In the genomic region with DNA sequence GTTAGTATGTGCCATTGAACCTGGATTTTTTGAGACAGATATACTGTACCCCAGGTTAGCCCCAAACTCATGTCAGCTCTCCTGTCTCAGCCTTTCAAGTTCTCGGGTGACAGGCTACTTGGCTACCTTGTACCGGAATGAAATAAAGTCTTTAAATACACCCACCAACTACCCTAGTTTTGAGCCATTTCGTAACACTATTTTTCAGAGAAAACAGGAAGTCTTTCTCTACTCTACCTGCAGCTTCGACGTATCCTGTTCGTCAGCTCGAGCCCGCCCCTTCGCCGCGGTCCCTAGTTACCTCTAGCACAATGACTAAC, we compare ENCODE assay signal across 8 mouse cellular contexts. TPM values are rescaled to one million over a fixed set of nuclear protein-coding genes. Genes with fewer than 3 reads are reported as not detected.
A peak's percentile ranks its signal among the peaks of the same experiment; 100 is the strongest.
DNase-seq lines count a peak whose midpoint lies in the region; ATAC-seq and TF ChIP-seq lines count a peak whose summit lies in the region.

No protein-coding gene starts in this region.

- no peaks in the 10 kb centered on the region for H3K27me3 ChIP-seq in heart, embryonic 11.5 days (ENCODE audit: control insufficient read depth, insufficient read depth, low read length)
- no peaks in the 10 kb centered on the region for H3K27me3 ChIP-seq in CH12.LX (replicated peaks)
- no peaks in the 10 kb centered on the region for H3K27me3 ChIP-seq in forebrain, embryonic 16.5 days (replicated peaks; ENCODE audit: control insufficient read depth, insufficient read depth, low read length)
- H3K27me3 ChIP-seq in liver, postnatal 0 days (ENCODE audit: insufficient read depth, low read length): no peaks in the 10 kb centered on the region

- ATAC-seq in heart, embryonic 11.5 days (replicated peaks; ENCODE audit: insufficient number of reproducible peaks, low FRiP score, low TSS enrichment): no peak
- no peak for ATAC-seq in forebrain, embryonic 16.5 days
- no peak for ATAC-seq in liver, postnatal 0 days

- H3K4me3 ChIP-seq in heart, embryonic 11.5 days (ENCODE audit: low read depth, low read length): peak overlapping the region; percentile 100
- peak overlapping the region; percentile 65 to 98 (median 69) for H3K4me3 ChIP-seq in CH12.LX (replicated peaks in 1 of 3; ENCODE audit: low read depth in 2 of 3, low read length in 2 of 3, poor library complexity in 1 of 3)
- peak overlapping the region; percentile 96 for H3K4me3 ChIP-seq in forebrain, embryonic 16.5 days (replicated peaks; ENCODE audit: low read length)
- peak overlapping the region; percentile 85 for H3K4me3 ChIP-seq in liver, postnatal 0 days (ENCODE audit: low read depth, low read length)

- H3K4me2 ChIP-seq in heart, embryonic 11.5 days: peak overlapping the region; percentile 60
- peak overlapping the region; percentile 67 for H3K4me2 ChIP-seq in CH12.LX (ENCODE audit: insufficient read depth, low read depth, poor library complexity, severe bottlenecking)
- peak overlapping the region; percentile 55 for H3K4me2 ChIP-seq in forebrain, embryonic 16.5 days (ENCODE audit: low read length)
- peak overlapping the region; percentile 71 for H3K4me2 ChIP-seq in liver, postnatal 0 days (ENCODE audit: low read depth, low read length)

- no peak for TF ChIP-seq EP300 in CH12.LX (IDR thresholded peaks at IDR 0.05; ENCODE audit: low read length)
- peak; percentile 86 for TF ChIP-seq EP300 in liver, postnatal 0 days (IDR thresholded peaks at IDR 0.05; ENCODE audit: low read depth)

- peak overlapping the region; percentile 99 for H3K27ac ChIP-seq in heart, embryonic 11.5 days (ENCODE audit: low read depth, low read length)
- H3K27ac ChIP-seq in CH12.LX (ENCODE audit: insufficient read depth, low read depth): 0 out of 2 replicates have a peak overlapping the region, but pooled peaks have one; percentile 2
- peak overlapping the region; percentile 61 for H3K27ac ChIP-seq in forebrain, embryonic 16.5 days (ENCODE audit: low read length)
- peak overlapping the region; percentile 99 for H3K27ac ChIP-seq in liver, postnatal 0 days (ENCODE audit: low read depth)

- H3K9me3 ChIP-seq in heart, embryonic 11.5 days (replicated peaks; ENCODE audit: control insufficient read depth, low read length): no peaks in the 10 kb centered on the region
- no peaks in the 10 kb centered on the region for H3K9me3 ChIP-seq in CH12.LX (replicated peaks; ENCODE audit: low read length)
- H3K9me3 ChIP-seq in forebrain, embryonic 16.5 days (ENCODE audit: control insufficient read depth, low read length): no peaks in the 10 kb centered on the region
- no peaks in the 10 kb centered on the region for H3K9me3 ChIP-seq in liver, postnatal 0 days (ENCODE audit: low read length)

- no peak for DNase-seq in heart, adult 11 months
- no peak for DNase-seq in CH12.LX (ENCODE audit: extremely low read depth)
- DNase-seq in liver, postnatal 0 days: no peak
- no peak for DNase-seq in layer of hippocampus, adult 18-20 months (ENCODE audit: low spot score in 2 of 2)
- DNase-seq in thymus, postnatal 0 days (ENCODE audit: low spot score): no peak
- no peak for DNase-seq in T-cell, adult 2 months (ENCODE audit: low spot score)

- H3K4me1 ChIP-seq in heart, embryonic 11.5 days (ENCODE audit: control insufficient read depth, insufficient read depth, low read length): peaks cover 8% of the 10 kb centered on the region
- peaks cover 5 to 57% of the 10 kb centered on the region in 2 experiments for H3K4me1 ChIP-seq in CH12.LX (ENCODE audit: control insufficient read depth in 1 of 2, insufficient read depth in 2 of 2)
- peaks cover 27% of the 10 kb centered on the region for H3K4me1 ChIP-seq in forebrain, embryonic 16.5 days (replicated peaks; ENCODE audit: control insufficient read depth, insufficient read depth, low read length)
- peaks cover 27% of the 10 kb centered on the region for H3K4me1 ChIP-seq in liver, postnatal 0 days (ENCODE audit: insufficient read depth)

- no peak for TF ChIP-seq CTCF in CH12.LX (conservative IDR thresholded peaks at IDR 0.05 in 1 of 2, IDR thresholded peaks at IDR 0.05 in 1 of 2; ENCODE audit: low read depth in 2 of 2, low read length in 2 of 2)
- no peak for TF ChIP-seq CTCF in liver, postnatal 0 days (IDR thresholded peaks at IDR 0.05; ENCODE audit: low read depth)

- H3K9ac ChIP-seq in heart, embryonic 11.5 days (ENCODE audit: low read depth, low read length): peak overlapping the region; percentile 100
- H3K9ac ChIP-seq in CH12.LX (ENCODE audit: insufficient read depth, low read depth): peak overlapping the region; percentile 66
- H3K9ac ChIP-seq in forebrain, embryonic 16.5 days (replicated peaks; ENCODE audit: low read depth, low read length): peak overlapping the region; percentile 36; the same call in 1 of the 2 replicates
- peak overlapping the region; percentile 47 for H3K9ac ChIP-seq in liver, postnatal 0 days (replicated peaks)

- TF ChIP-seq POLR2A in CH12.LX (IDR thresholded peaks at IDR 0.05; ENCODE audit: low read depth, low read length): no peak; the same call in 1 of the 2 replicates

- WGBS in heart, embryonic 11.5 days (ENCODE audit: insufficient replicate concordance): under 1% methylated on average over 11 of the region's 11 CpGs
- 2% methylated on average over 11 of the region's 11 CpGs for WGBS in forebrain, embryonic 16.5 days
- under 1% methylated on average over 11 of the region's 11 CpGs for WGBS in liver, postnatal 0 days (ENCODE audit: insufficient replicate concordance)

- in situ Hi-C loops in CH12.LX (cut with MboI; ENCODE audit: low pct_ligation_motif_present, low pct_unique_long_range_greater_than_20kb, low sequenced_read_pairs): no loop called here

- TF ChIP-seq RAD21 in CH12.LX (IDR thresholded peaks at IDR 0.05; ENCODE audit: low read depth, low read length): no peak

- peaks cover 24% of the 10 kb centered on the region for H3K36me3 ChIP-seq in heart, embryonic 11.5 days (ENCODE audit: control insufficient read depth, insufficient read depth, low read length)
- H3K36me3 ChIP-seq in CH12.LX (replicated peaks in 1 of 2; ENCODE audit: control insufficient read depth in 1 of 2, insufficient read depth in 1 of 2, low read length in 1 of 2): peaks cover 27 to 55% of the 10 kb centered on the region in 2 experiments
- H3K36me3 ChIP-seq in forebrain, embryonic 16.5 days (ENCODE audit: control insufficient read depth, insufficient read depth): peaks cover 19% of the 10 kb centered on the region
- H3K36me3 ChIP-seq in liver, postnatal 0 days (replicated peaks; ENCODE audit: insufficient read depth, low read length): peaks cover 37% of the 10 kb centered on the region

- dilution Hi-C loops in CH12.LX (cut with MboI; ENCODE audit: extremely low pct_ligation_motif_present, extremely low pct_unique_long_range_greater_than_20kb, low sequenced_read_pairs): no loop called here

- H3K79me2 ChIP-seq in CH12.LX (replicated peaks; ENCODE audit: control insufficient read depth, extremely low read depth, insufficient read depth, poor library complexity, severe bottlenecking): peaks cover 37% of the 10 kb centered on the region

RNA-seq across cellular contexts. Expression of a gene that starts 0.4 kb away (rescaled TPM):
- 106 and 124 TPM in 2 replicates for polyA plus RNA-seq in heart, embryonic 11.5 days (2014; fragmentation: Nextera tagmentation; extraction: Ambion mirVana)
- 70.4 and 83.2 TPM in 2 replicates for total RNA-seq in CH12.LX (2012; rRNA removed)
- 54.5 and 64.7 TPM in 2 replicates for total RNA-seq in CH12.LX (2014; rRNA removed)
- 229 and 251 TPM in 2 replicates for polyA plus RNA-seq in CH12.LX (2012; ENCODE audit: insufficient read length, low read depth)
- polyA plus RNA-seq in forebrain, embryonic 16.5 days (2015; fragmentation: Nextera tagmentation; extraction: Ambion mirVana): 122 and 127 TPM in 2 replicates
- polyA plus RNA-seq in liver, postnatal 0 days (2015; fragmentation: Nextera tagmentation; extraction: Ambion mirVana): 34.6 and 35.7 TPM in 2 replicates
- total RNA-seq in layer of hippocampus, adult 18-20 months (2021): 100 to 1,000 TPM; 196 to 207 TPM
- polyA plus RNA-seq in thymus, postnatal 0 days (2015; fragmentation: Nextera tagmentation; extraction: Ambion mirVana): 104 and 126 TPM in 2 replicates

RNA-seq across cellular contexts. Expression of a gene that starts 21.1 kb away (rescaled TPM):
- polyA plus RNA-seq in heart, embryonic 11.5 days (2014; fragmentation: Nextera tagmentation; extraction: Ambion mirVana): 149 and 178 TPM in 2 replicates
- total RNA-seq in CH12.LX (2012; rRNA removed) (0.47 and 0.63 TPM in 2 replicates), CH12.LX (2014; rRNA removed) (0.32 and 0.92 TPM in 2 replicates)
- polyA plus RNA-seq in CH12.LX (2012; ENCODE audit: insufficient read length, low read depth): 1.2 and 2.0 TPM in 2 replicates
- 2.4 and 2.8 TPM in 2 replicates for polyA plus RNA-seq in forebrain, embryonic 16.5 days (2015; fragmentation: Nextera tagmentation; extraction: Ambion mirVana)
- polyA plus RNA-seq in liver, postnatal 0 days (2015; fragmentation: Nextera tagmentation; extraction: Ambion mirVana): 2.5 and 8.9 TPM in 2 replicates
- 10 to 100 TPM; 26.4 to 27.2 TPM for total RNA-seq in layer of hippocampus, adult 18-20 months (2021)
- polyA plus RNA-seq in thymus, postnatal 0 days (2015; fragmentation: Nextera tagmentation; extraction: Ambion mirVana): 4.2 and 6.3 TPM in 2 replicates

RNA-seq across cellular contexts. Expression of a gene that starts 22.1 kb away (rescaled TPM):
- polyA plus RNA-seq in heart, embryonic 11.5 days (2014; fragmentation: Nextera tagmentation; extraction: Ambion mirVana): 9.6 and 10.1 TPM in 2 replicates
- total RNA-seq in CH12.LX (2012; rRNA removed) (77.6 and 95.2 TPM in 2 replicates), CH12.LX (2014; rRNA removed) (55.5 and 56.7 TPM in 2 replicates)
- polyA plus RNA-seq in CH12.LX (2012; ENCODE audit: insufficient read length, low read depth): 119 and 127 TPM in 2 replicates
- polyA plus RNA-seq in forebrain, embryonic 16.5 days (2015; fragmentation: Nextera tagmentation; extraction: Ambion mirVana): 12.3 and 21.2 TPM in 2 replicates
- 5.6 and 5.7 TPM in 2 replicates for polyA plus RNA-seq in liver, postnatal 0 days (2015; fragmentation: Nextera tagmentation; extraction: Ambion mirVana)
- total RNA-seq in layer of hippocampus, adult 18-20 months (2021): 10 to 100 TPM; 82.2 to 89.6 TPM
- 49.6 and 57.3 TPM in 2 replicates for polyA plus RNA-seq in thymus, postnatal 0 days (2015; fragmentation: Nextera tagmentation; extraction: Ambion mirVana)

RNA-seq across cellular contexts. Expression of a gene that starts 28.3 kb away (rescaled TPM):
- 31.8 and 35.1 TPM in 2 replicates for polyA plus RNA-seq in heart, embryonic 11.5 days (2014; fragmentation: Nextera tagmentation; extraction: Ambion mirVana)
- total RNA-seq in CH12.LX (2012; rRNA removed): 42.9 and 43.0 TPM in 2 replicates
- total RNA-seq in CH12.LX (2014; rRNA removed): 23.5 and 24.9 TPM in 2 replicates
- polyA plus RNA-seq in CH12.LX (2012; ENCODE audit: insufficient read length, low read depth): 50.7 and 67.8 TPM in 2 replicates
- 96.1 and 96.5 TPM in 2 replicates for polyA plus RNA-seq in forebrain, embryonic 16.5 days (2015; fragmentation: Nextera tagmentation; extraction: Ambion mirVana)
- polyA plus RNA-seq in liver, postnatal 0 days (2015; fragmentation: Nextera tagmentation; extraction: Ambion mirVana): 10.0 and 11.1 TPM in 2 replicates
- total RNA-seq in layer of hippocampus, adult 18-20 months (2021): 10 to 100 TPM; 63.0 to 71.3 TPM
- polyA plus RNA-seq in thymus, postnatal 0 days (2015; fragmentation: Nextera tagmentation; extraction: Ambion mirVana): 54.0 and 54.2 TPM in 2 replicates

RNA-seq across cellular contexts. Expression of a gene that starts 36.1 kb away (rescaled TPM):
- 41.5 and 42.7 TPM in 2 replicates for polyA plus RNA-seq in heart, embryonic 11.5 days (2014; fragmentation: Nextera tagmentation; extraction: Ambion mirVana)
- total RNA-seq in CH12.LX (2012; rRNA removed) (16.9 and 22.0 TPM in 2 replicates), CH12.LX (2014; rRNA removed) (7.4 and 9.3 TPM in 2 replicates)
- polyA plus RNA-seq in CH12.LX (2012; ENCODE audit: insufficient read length, low read depth): 26.0 and 37.9 TPM in 2 replicates
- 48.8 and 60.8 TPM in 2 replicates for polyA plus RNA-seq in forebrain, embryonic 16.5 days (2015; fragmentation: Nextera tagmentation; extraction: Ambion mirVana)
- 90.7 and 93.5 TPM in 2 replicates for polyA plus RNA-seq in liver, postnatal 0 days (2015; fragmentation: Nextera tagmentation; extraction: Ambion mirVana)
- 10 to 100 TPM; 29.4 to 32.4 TPM for total RNA-seq in layer of hippocampus, adult 18-20 months (2021)
- polyA plus RNA-seq in thymus, postnatal 0 days (2015; fragmentation: Nextera tagmentation; extraction: Ambion mirVana): 195 and 206 TPM in 2 replicates

Comparison
In these comparisons a context has a peak if more than half of its experiments do, and no peak if none do; other contexts are left out.
1. H3K27ac ChIP-seq: peak in every context shown above with its lines; median percentile 99 in heart, embryonic 11.5 days; 99 in liver, postnatal 0 days; 61 in forebrain, embryonic 16.5 days; 2 in CH12.LX.
2. H3K9ac ChIP-seq: peak in every context shown above with its lines; median percentile 100 in heart, embryonic 11.5 days; 66 in CH12.LX; 47 in liver, postnatal 0 days; 36 in forebrain, embryonic 16.5 days.
3. RNA of a gene that starts 21.1 kb away (polyA plus RNA-seq): 149 to 178 TPM in heart, embryonic 11.5 days; 4.2 to 6.3 TPM in thymus, postnatal 0 days, 2.4 to 2.8 TPM in forebrain, embryonic 16.5 days, 2.5 to 8.9 TPM in liver, postnatal 0 days and 1.2 to 2.0 TPM in CH12.LX; every median in the first group is over 10 times any median in the second.
4. Peak in every context shown above with its lines, with median percentiles within 50 percentile points of each other: H3K4me2 ChIP-seq and H3K4me3 ChIP-seq.